Mouse (Mus musculus) intestine, embryonic 16.5 days (tissue): ENCODE data around the gene Mef2d. TPM values are rescaled to one million over a fixed set of nuclear protein-coding genes. Genes with fewer than 3 reads are reported as not detected.

Experiments used
- ATAC-seq: fragments of 200-750 bp; cut with Nextera tagmentation; 2 replicates; pipeline ENCODE4 v1.8.0; 2017; ENCODE audit warnings: moderate TSS enrichment, moderate library complexity
- H3K27ac ChIP-seq: fragments of 300-500 bp; sonication (generic); 2 replicates; pipeline ENCODE4 v1.5.1; 2014; ENCODE audit warnings: mild to moderate bottlenecking, low read length
- H3K27me3 ChIP-seq: fragments of 300-500 bp; sonication (generic); replicated peaks from 2 replicates; pipeline ENCODE4 v1.6.1; 2014; ENCODE audit warnings: low read length, control low read depth, mixed read lengths; ENCODE audit not compliant: control insufficient read depth, insufficient read depth
- H3K36me3 ChIP-seq: fragments of 300-500 bp; sonication (generic); 2 replicates; pipeline ENCODE4 v1.6.1; 2014; ENCODE audit warnings: low read length, control low read depth; ENCODE audit not compliant: control insufficient read depth, insufficient read depth
- H3K4me1 ChIP-seq: fragments of 300-500 bp; sonication (generic); 2 replicates; pipeline ENCODE4 v1.6.1; 2014; ENCODE audit warnings: low read length, control low read depth, mixed read lengths; ENCODE audit not compliant: control insufficient read depth, insufficient read depth
- H3K4me2 ChIP-seq: fragments of 300-500 bp; sonication (generic); 2 replicates; pipeline ENCODE4 v1.6.1; 2014; ENCODE audit warnings: low read depth, low read length, control low read depth
- H3K4me3 ChIP-seq: fragments of 300-500 bp; sonication (generic); 2 replicates; pipeline ENCODE4 v1.5.1; 2014; ENCODE audit warnings: mild to moderate bottlenecking, low read length
- H3K9ac ChIP-seq: fragments of 300-500 bp; sonication (generic); 2 replicates; pipeline ENCODE4 v1.6.1; 2014; ENCODE audit warnings: low read depth, low read length
- H3K9me3 ChIP-seq: fragments of 300-500 bp; sonication (generic); 2 replicates; pipeline ENCODE4 v1.6.1; 2016; ENCODE audit warnings: low read length, control low read depth; ENCODE audit not compliant: control insufficient read depth
- whole genome bisulfite sequencing: fragments of 180-500 bp; shearing (Covaris S2); extraction: QIAGEN DNeasy Blood & Tissue Kit; methylation state at CpG from one replicate; pipeline ENCODE4 v1.1.7; 2014; 5-methylcytosine and 5-hydroxymethylcytosine counted together
- polyA plus RNA-seq: library from polyadenylated mRNA; unstranded; fragments of >200 nt; fragmentation: Nextera tagmentation; extraction: Ambion mirVana; gene quantifications from 2 replicates; pipeline ENCODE4 v1.2.1, GENCODE M21; 2015

Mef2d gene
- polyA plus RNA-seq, 1 experiment from 2014 or later: 13.7 TPM

DNA sequence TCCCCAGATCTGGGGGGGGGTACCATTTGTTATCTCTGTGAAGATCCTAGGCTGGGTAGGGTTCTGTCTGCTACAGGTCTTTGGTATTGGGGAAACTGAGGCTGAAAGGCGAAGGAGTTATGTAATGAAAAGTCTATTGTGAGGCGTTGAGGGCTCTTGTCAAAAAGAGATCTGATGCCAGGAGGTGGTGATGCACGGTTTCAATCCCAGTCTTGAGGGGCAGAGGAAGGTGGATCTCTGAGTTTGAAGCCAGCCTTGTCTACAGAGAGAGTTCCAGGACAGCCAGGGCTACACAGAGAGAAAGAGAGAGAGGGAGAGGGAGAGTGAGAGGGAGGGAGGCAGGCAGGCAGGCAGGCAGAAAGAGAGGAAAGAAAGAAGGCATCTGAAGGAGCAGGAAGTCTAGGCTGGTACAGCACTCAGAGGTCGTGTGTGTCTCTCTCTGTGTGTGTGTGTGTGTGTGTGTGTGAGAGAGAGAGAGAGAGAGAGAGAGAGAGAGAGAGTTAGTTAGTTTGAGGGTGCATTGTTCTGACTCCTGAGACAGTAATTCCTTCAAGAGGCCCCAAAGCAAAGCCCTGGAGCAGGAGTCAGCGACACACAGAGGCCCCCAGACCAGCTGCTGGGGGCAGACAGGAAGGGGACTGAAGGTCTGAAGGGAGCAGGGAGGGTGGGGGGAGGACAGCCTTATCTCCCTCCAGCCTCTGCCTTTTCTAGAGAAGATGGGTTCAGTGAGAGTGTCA lies 4.4 kb downstream of the Mef2d start:
- no peaks in the 10 kb centered on the region for H3K9me3 ChIP-seq
- peak overlapping the region; percentile 38; the same call in 1 of the 2 replicates for H3K27ac ChIP-seq
- H3K4me1 ChIP-seq: peaks cover 77% of the 10 kb centered on the region
- H3K9ac ChIP-seq: peak overlapping the region; percentile 93; the same call in 1 of the 2 replicates
- no peak overlapping the region for H3K4me2 ChIP-seq
- no peak overlapping the region for H3K4me3 ChIP-seq
- no peaks in the 10 kb centered on the region for H3K27me3 ChIP-seq
- 42% methylated on average over 5 of the region's 5 CpGs for WGBS
- no peak for ATAC-seq
- H3K36me3 ChIP-seq: no peaks in the 10 kb centered on the region

DNA sequence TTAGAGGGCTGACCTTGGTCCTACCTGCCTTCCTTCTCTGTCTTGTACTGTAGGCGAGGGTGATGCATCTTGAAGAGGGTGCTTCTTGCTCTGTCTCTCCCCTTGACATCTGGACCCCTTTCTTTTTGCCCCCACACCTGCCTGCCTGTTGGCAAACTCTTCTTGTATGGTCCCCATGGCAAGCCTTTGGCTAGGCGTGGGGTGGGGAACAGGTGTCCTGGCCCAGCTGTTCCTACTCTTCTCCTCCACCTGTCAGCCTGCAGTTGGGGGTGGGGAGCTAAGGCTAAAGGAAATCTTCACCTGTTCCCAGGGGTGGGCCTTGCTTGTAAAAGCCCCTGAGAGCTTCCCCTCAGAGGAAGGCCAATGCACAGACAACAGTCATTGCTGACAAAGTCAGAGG lies 5.3 kb downstream of the Mef2d start:
- 61% methylated on average over 2 of the region's 2 CpGs for WGBS
- H3K27me3 ChIP-seq: no peaks in the 10 kb centered on the region
- no peak overlapping the region for H3K27ac ChIP-seq
- H3K36me3 ChIP-seq: no peaks in the 10 kb centered on the region
- no peak overlapping the region for H3K9ac ChIP-seq
- peaks cover 77% of the 10 kb centered on the region for H3K4me1 ChIP-seq
- no peak for ATAC-seq
- H3K4me3 ChIP-seq: no peak overlapping the region
- no peak overlapping the region for H3K4me2 ChIP-seq
- H3K9me3 ChIP-seq: no peaks in the 10 kb centered on the region

DNA sequence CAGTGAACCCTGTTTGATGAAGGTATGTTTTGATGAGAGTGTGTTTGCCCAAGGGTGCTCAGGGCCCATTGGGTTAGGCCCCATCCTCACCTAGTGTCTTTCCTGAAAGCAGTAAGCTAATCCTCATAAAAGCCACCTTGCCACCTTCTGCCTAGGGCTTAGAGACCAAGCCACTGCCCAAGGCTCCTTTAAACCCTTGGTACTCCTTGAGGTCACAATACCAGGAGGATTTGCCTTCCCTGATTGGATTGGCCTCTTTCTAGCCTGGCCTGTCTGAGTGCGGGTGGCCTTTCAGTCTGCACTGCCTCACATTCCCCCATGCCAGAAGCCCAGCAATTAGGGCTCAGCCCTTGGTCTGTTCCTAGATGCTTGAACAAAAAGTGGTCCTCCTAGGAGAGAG lies 5.7 kb downstream of the Mef2d start:
- Histone ChIP-seq H3K27ac (peak overlapping the region; percentile 17; the same call in 1 of the 2 replicates), H3K27me3 (no peaks in the 10 kb centered on the region), H3K9ac (no peak overlapping the region), H3K4me2 (no peak overlapping the region), H3K4me3 (no peak overlapping the region), H3K9me3 (no peaks in the 10 kb centered on the region), H3K4me1 (peaks cover 77% of the 10 kb centered on the region), H3K36me3 (no peaks in the 10 kb centered on the region)
- 83% methylated on average over 1 of the region's 1 CpGs for WGBS
- no peak for ATAC-seq

DNA sequence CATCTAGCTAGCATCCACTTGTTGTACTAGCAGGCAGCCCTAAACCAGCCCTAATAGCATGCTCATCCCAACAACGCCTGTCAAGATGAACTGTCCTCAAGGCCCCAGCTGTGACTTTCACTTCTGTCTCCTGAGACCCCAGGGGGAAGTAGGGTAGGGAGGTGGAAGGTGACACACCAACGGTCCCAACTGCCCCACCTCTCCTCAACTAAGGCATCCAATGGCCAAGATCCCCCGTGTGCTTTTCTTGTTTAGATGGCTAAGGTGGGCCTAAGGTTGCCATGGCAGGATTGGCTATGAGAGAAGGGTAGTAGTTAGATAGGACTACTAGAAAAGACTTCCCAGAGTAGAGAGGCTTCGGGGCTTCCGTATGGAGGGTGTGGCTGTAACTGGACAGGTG lies 6.2 kb downstream of the Mef2d start:
- Histone ChIP-seq H3K4me2 (no peak overlapping the region), H3K9me3 (no peaks in the 10 kb centered on the region), H3K27ac (peak overlapping the region; percentile 45; the same call in 1 of the 2 replicates), H3K4me1 (peaks cover 77% of the 10 kb centered on the region), H3K27me3 (no peaks in the 10 kb centered on the region), H3K36me3 (no peaks in the 10 kb centered on the region), H3K9ac (no peak overlapping the region), H3K4me3 (no peak overlapping the region)
- 78% methylated on average over 5 of the region's 5 CpGs for WGBS
- ATAC-seq: no peak

DNA sequence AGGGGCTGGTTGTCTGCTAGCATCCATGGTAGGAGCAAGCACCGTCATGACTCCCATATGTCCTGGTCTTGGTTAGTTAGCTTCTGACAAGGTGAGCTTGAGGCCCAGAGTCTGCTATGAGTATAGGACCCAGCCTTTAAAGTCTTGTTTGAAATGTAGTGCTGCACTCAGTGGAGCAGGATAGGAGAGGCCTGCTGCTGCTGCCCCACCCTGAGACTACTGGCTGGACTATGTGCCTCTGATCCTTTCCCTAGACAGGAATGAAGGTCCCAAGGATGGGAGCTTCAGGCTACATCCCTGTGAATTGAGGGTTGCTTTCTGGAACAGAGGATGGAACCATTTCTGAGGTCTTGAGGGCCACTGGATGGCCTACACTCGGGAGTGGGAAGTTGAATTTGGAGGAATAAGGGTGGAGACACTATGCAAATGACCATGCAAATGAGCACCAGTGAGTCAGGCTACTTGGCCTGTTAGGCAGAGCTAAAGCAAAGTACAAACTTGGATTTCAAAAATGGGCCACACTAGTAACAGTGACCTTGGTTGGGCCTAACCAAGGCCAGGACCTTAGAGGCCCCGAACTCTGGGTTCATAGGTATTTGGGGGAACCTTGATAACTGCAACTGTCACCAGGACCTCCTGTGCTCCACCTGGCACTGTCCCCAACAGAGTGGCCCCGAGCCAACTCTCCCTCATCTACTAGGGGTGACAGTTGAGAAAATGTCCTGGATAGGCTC lies 6.8 kb downstream of the Mef2d start:
- no peaks in the 10 kb centered on the region for H3K27me3 ChIP-seq
- H3K9ac ChIP-seq: peak overlapping the region; percentile 60; the same call in 1 of the 2 replicates
- WGBS: 51% methylated on average over 4 of the region's 4 CpGs
- H3K4me2 ChIP-seq: peak overlapping the region; percentile 2; the same call in 1 of the 2 replicates
- H3K4me1 ChIP-seq: peaks cover 74% of the 10 kb centered on the region
- peak overlapping the region; percentile 45 for H3K27ac ChIP-seq
- H3K9me3 ChIP-seq: no peaks in the 10 kb centered on the region
- H3K4me3 ChIP-seq: no peak overlapping the region
- 0 out of 2 replicates have a peak, but pooled peaks have one; percentile 17 for ATAC-seq
- H3K36me3 ChIP-seq: no peaks in the 10 kb centered on the region; the same call in 1 of the 2 replicates

DNA sequence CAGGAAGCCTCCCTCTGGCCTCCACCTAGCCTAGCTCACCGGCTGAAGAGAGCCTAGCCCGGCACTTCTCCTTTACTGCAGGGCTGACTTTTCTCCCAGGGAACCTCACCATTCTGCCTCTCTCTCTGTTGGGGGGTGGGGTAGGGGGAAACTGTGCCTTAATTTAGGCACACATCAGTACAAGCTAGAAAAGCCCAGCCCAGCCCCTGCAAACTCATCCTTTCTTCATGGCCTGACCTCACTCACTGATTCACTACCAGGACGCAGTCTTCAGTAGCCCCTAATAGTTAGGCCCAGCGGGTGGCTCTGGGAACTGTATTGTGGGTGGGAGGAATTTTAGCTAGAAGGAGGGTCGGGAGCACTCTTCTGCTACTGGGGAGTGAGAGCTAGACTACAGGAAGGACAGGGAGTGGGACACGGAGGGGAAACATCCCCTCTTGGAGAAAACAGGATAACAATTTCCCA lies 7.4 kb downstream of the Mef2d start:
- WGBS: 35% methylated on average over 6 of the region's 6 CpGs
- H3K9ac ChIP-seq: peak overlapping the region; percentile 60
- peaks cover 70% of the 10 kb centered on the region for H3K4me1 ChIP-seq
- H3K4me3 ChIP-seq: no peak overlapping the region
- no peak for ATAC-seq
- H3K27ac ChIP-seq: peak overlapping the region; percentile 45
- no peaks in the 10 kb centered on the region for H3K27me3 ChIP-seq
- peak overlapping the region; percentile 2 for H3K4me2 ChIP-seq
- H3K36me3 ChIP-seq: no peaks in the 10 kb centered on the region; the same call in 1 of the 2 replicates
- no peaks in the 10 kb centered on the region for H3K9me3 ChIP-seq

DNA sequence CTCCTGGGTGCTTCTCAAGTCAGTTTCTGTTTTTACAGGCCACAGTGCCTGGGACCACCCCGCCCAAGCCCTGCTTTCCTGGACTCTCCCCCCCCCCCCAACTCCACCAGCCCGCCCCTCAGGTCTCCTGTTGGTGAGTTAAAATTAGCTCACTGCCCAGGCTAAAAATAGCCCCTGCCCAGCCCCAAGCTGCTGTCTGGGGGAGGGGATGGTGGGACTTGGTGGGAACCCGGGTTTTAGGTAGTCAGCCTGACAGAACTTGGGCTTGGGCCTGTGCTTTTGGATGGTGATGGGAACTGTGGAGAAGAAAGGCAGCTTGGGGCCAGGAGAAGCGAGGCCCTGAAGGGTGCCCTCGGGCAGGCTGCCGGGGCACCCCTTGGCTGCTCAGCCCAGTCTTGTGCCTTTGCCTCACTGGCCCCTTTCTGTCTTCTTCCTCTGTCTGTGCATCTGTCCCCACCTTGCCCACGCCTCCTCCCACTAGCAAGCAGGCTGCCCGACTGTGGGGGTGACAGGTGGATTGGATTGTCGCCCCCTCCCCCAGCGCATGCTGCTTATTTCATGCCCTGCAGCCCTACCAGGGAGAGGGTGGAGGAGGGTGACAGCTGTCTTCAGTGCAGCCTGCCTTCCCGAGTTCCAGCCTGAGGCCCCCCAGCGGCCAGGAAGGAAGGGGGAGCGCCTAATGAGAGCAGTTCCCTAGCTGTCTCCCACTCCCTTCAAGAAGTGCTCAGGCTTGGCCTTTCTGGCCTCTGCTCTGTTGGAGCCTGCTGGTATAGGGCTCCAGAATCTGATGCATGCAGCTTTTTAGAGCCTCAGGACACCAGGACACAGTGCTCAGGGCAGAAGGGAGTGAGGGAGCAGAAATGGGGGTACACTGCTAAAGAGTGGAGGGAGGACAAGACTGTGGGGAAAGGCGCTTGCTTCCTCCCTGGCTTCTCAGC lies 8.2 kb downstream of the Mef2d start:
- Histone ChIP-seq H3K4me3 (no peak overlapping the region), H3K4me1 (peaks cover 62% of the 10 kb centered on the region)
- WGBS: 30% methylated on average over 14 of the region's 14 CpGs

DNA sequence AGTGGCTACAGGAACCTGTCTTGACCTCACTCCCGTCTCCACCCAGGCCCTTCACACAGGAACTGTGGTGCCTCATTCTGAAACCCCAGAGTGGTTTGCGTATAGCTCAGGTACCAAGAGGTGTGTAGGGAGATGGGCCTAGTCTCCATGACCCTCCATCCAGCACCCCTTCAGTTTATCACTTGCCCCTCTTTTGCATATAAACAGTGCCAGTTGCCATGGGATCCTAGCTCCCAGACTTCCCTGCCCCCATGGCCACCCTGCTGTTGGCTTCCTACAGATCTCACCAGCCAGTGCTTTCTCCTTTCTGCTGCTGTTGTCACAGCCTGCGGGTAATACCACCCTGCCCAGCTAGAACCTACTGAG lies 8.8 kb downstream of the Mef2d start:
- Histone ChIP-seq H3K36me3 (peaks cover 1% of the 10 kb centered on the region; the same call in 1 of the 2 replicates), H3K4me1 (peaks cover 55% of the 10 kb centered on the region), H3K27me3 (no peaks in the 10 kb centered on the region), H3K4me3 (no peak overlapping the region), H3K9ac (peak overlapping the region; percentile 60), H3K27ac (no peak overlapping the region), H3K4me2 (no peak overlapping the region), H3K9me3 (no peaks in the 10 kb centered on the region)
- ATAC-seq: no peak
- 66% methylated on average over 3 of the region's 3 CpGs for WGBS

More for the DNA sequence above, 8.2 kb downstream of the Mef2d start:
- Histone ChIP-seq H3K36me3 (no peaks in the 10 kb centered on the region; the same call in 1 of the 2 replicates), H3K9me3 (no peaks in the 10 kb centered on the region), H3K27me3 (no peaks in the 10 kb centered on the region), H3K4me2 (peak overlapping the region; percentile 2), H3K9ac (peak overlapping the region; percentile 60), H3K27ac (peak overlapping the region; percentile 45)
- ATAC-seq: 0 out of 2 replicates have a peak, but pooled peaks have one; percentile 15
